Mouse (Mus musculus) testis, adult 2 months (tissue): Measurements from ENCODE around the gene Srd5a1. TPM values are rescaled to one million over a fixed set of nuclear protein-coding genes. Genes with fewer than 3 reads are reported as not detected.

Experiments
- H3K27ac ChIP-seq: fragments of 200-500 bp; 2 replicates; pipeline ENCODE4 v1.5.1; 2012; ENCODE audit warnings: low read depth, low read length; ENCODE audit not compliant: control insufficient read depth, insufficient read depth
- H3K27me3 ChIP-seq: fragments of 200-500 bp; 2 replicates; pipeline ENCODE4 v1.6.1; 2012; ENCODE audit warnings: mild to moderate bottlenecking, low read length, moderate library complexity; ENCODE audit not compliant: control insufficient read depth, insufficient read depth
- H3K36me3 ChIP-seq: fragments of 200-500 bp; 2 replicates; pipeline ENCODE4 v1.6.1; 2012; ENCODE audit warnings: mild to moderate bottlenecking, low read length; ENCODE audit not compliant: control insufficient read depth, insufficient read depth
- H3K4me1 ChIP-seq: fragments of 200-500 bp; 2 replicates; pipeline ENCODE4 v1.6.1; 2012; ENCODE audit warnings: low read length; ENCODE audit not compliant: control insufficient read depth, insufficient read depth
- H3K4me3 ChIP-seq: fragments of 200-500 bp; 2 replicates; pipeline ENCODE4 v1.5.1; 2012; ENCODE audit warnings: low read depth, mild to moderate bottlenecking, low read length, moderate library complexity, mixed read lengths; ENCODE audit not compliant: control insufficient read depth
- CTCF ChIP-seq: fragments of 200-500 bp; IDR thresholded peaks from 2 replicates; pipeline ENCODE4 v1.5.1; 2012; ENCODE audit warnings: low read depth, mild to moderate bottlenecking, inconsistent platforms, low read length, moderate library complexity; ENCODE audit not compliant: control insufficient read depth, insufficient read depth, insufficient replicate concordance
- POLR2A ChIP-seq: fragments of 200-500 bp; IDR thresholded peaks from 2 replicates; pipeline ENCODE4 v1.6.1; 2012; ENCODE audit warnings: low read depth, mild to moderate bottlenecking, inconsistent platforms, low read length, moderate library complexity; ENCODE audit not compliant: control insufficient read depth
- polyA plus RNA-seq: library from polyadenylated mRNA; depleted of rRNA; stranded (reverse); fragments of >200 nt; gene quantifications from 2 replicates; pipeline ENCODE4 v1.2.3, GENCODE M21; 2012

Srd5a1 gene
- polyA plus RNA-seq, 1 experiment: 4.6 TPM

DNA sequence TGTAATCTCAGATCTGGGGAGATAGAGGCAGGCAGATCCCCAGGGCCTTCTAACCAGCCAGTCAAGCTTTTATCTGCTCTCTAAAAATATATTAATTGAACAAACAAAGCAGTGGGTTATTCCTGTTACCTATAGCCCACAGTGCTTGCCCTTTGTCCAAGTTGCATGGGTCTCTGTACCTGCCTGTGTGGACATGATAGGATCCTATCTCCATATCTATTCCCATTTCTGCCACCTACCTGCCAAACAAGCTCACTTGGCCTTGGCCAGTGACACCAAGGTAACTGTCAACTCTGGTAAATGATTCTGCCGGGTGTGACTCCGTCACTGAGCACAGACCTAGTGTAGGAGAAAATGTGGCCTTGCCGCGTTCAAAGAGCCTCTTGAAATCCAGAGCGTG is 19.9 kb downstream of the Srd5a1 start:
- H3K36me3 ChIP-seq: no peaks in the 10 kb centered on the region
- peaks cover 2% of the 10 kb centered on the region; the same call in 1 of the 2 replicates for H3K4me1 ChIP-seq
- TF ChIP-seq POLR2A (no peak), CTCF (no peak)
- no peaks in the 10 kb centered on the region for H3K27me3 ChIP-seq
- no peak overlapping the region for H3K4me3 ChIP-seq
- H3K27ac ChIP-seq: no peak overlapping the region

- Histone ChIP-seq H3K36me3 (no peaks in the 10 kb centered on the region), H3K4me3 (no peak overlapping the region), H3K27me3 (no peaks in the 10 kb centered on the region), H3K27ac (no peak overlapping the region), H3K4me1 (no peaks in the 10 kb centered on the region)
- no peak for TF ChIP-seq CTCF
- no peak for TF ChIP-seq POLR2A
Measured at GRCm38 (mm10) chr13:69588263-69588662, 23.0 kb downstream of the Srd5a1 start.

DNA sequence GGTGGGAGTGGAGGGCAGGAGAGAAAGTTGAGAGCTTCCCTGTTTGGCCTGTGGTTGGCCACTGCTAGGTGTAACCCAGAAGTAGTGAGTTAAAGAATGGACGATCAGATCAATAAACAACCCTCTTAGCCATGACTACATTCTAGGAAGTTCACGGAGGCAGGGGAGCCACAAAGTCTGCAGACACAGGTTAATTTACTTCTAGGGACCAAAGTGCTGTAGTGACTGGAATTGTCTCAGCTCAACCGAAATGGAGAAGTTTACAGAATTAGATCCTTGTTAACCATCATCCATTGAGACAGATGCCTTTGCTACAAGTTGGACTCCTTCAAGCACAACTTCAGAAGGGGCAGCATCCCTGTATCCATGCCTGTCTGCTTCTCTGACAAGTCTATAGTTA is 23.4 kb downstream of the Srd5a1 start:
- TF ChIP-seq POLR2A (no peak), CTCF (no peak)
- Histone ChIP-seq H3K27ac (no peak overlapping the region), H3K4me1 (no peaks in the 10 kb centered on the region), H3K36me3 (no peaks in the 10 kb centered on the region), H3K4me3 (no peak overlapping the region), H3K27me3 (no peaks in the 10 kb centered on the region)

GRCm38 (mm10) chr13:69586337-69586736 is 24.9 kb downstream of the Srd5a1 start:
- Histone ChIP-seq H3K4me3 (no peak overlapping the region), H3K27ac (no peak overlapping the region), H3K4me1 (no peaks in the 10 kb centered on the region), H3K27me3 (no peaks in the 10 kb centered on the region), H3K36me3 (no peaks in the 10 kb centered on the region)
- TF ChIP-seq POLR2A (no peak), CTCF (no peak)

- H3K4me1 ChIP-seq: no peaks in the 10 kb centered on the region
- no peak overlapping the region for H3K4me3 ChIP-seq
- H3K36me3 ChIP-seq: no peaks in the 10 kb centered on the region
- no peak overlapping the region for H3K27ac ChIP-seq
- no peak for TF ChIP-seq CTCF
- H3K27me3 ChIP-seq: no peaks in the 10 kb centered on the region
Measured at GRCm38 (mm10) chr13:69585828-69586227, 25.4 kb downstream of the Srd5a1 start.

DNA sequence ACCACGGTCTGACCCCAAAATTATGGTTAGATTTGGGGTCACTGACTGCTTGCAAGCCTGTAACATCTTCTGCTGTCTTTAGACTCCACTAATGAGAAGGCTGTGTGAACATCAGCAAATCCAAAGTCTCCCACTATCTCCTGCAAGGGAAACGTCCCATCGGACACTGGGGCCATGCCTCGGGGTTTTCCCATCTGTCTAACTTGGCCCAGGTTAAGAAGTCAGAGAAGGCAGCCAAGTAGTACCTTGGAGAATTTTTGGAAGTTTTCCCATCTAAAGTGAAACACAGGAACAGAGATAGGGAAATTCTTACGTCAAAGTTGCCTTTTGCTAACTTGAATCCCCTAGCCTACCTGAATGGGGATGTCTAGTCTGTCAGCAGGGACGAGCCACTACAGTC is 27.7 kb downstream of the Srd5a1 start:
- H3K27me3 ChIP-seq: no peaks in the 10 kb centered on the region
- TF ChIP-seq POLR2A (no peak), CTCF (no peak)
- no peak overlapping the region for H3K4me3 ChIP-seq
- H3K36me3 ChIP-seq: no peaks in the 10 kb centered on the region
- H3K27ac ChIP-seq: no peak overlapping the region
- no peaks in the 10 kb centered on the region for H3K4me1 ChIP-seq

DNA sequence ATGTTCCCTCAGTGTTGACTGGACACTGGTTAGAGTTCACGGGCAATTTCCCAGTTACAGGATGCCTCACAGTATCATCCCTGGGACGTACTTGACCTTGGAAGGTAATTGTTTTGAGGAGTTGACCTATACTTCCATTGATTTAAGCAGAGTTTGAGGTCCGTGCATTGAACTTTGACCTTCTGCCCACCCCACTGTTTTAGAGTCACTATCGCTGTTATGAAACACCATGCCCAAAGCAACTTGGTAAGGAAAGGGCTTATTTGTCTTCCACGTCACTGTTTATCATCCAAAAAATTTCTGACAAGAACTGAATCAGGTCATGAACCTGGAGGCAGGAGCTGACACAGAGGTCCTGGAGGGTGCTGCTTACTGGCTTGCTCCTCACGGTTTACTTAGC is 28.8 kb downstream of the Srd5a1 start:
- H3K4me1 ChIP-seq: no peaks in the 10 kb centered on the region
- H3K36me3 ChIP-seq: no peaks in the 10 kb centered on the region
- TF ChIP-seq POLR2A: no peak
- no peak overlapping the region for H3K4me3 ChIP-seq
- no peak overlapping the region for H3K27ac ChIP-seq
- no peaks in the 10 kb centered on the region for H3K27me3 ChIP-seq

GRCm38 (mm10) chr13:69577181-69577834 is 33.9 kb downstream of the Srd5a1 start:
- no peaks in the 10 kb centered on the region for H3K36me3 ChIP-seq
- no peak overlapping the region for H3K4me3 ChIP-seq
- no peaks in the 10 kb centered on the region; the same call in none of the 2 replicates for H3K4me1 ChIP-seq
- TF ChIP-seq POLR2A: no peak
- TF ChIP-seq CTCF: no peak
- no peak overlapping the region for H3K27ac ChIP-seq
- H3K27me3 ChIP-seq: no peaks in the 10 kb centered on the region
